Mouse (Mus musculus): Measurements from ENCODE around the gene Nomo1.

The Nomo1 gene

DNA sequence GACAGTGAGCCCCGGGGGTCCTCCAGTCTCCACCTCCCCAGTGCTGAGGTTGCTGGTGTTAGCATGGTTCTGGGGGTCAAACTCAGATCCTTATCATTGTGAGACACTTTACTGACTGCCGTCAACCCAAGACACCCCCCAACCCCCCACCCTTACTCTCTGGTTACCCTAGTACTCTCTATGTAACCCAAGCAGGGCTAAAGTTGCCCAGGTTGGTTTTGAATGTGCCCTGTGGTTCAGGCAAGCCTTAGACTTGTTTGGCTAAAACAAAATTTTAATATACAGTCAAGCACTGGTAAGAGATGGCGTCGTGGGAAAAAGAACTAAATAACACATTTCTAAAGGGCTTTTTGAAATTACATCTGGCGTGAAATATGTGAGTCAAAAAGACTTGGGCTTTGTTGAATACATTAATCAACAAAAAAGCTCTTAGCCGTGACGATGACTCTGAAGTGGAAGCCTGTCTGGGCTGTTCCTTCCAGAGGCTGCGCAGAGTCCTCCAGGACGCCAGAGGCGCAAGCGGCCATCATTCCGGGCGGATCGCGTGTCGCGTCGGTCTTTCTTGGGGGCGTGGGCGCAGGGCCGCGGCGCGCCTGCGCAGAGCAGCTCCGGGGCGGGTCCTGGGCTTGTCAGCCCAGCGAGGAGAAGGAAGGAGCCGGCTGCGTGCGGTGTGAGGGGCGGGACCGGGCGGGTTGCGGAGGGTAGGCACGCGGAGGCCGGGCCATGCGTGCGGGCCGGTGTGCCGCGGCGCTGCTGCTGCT lies at the start of gene Nomo1:
Nomo1 (plus strand) TSS at position 590 of the 761 bp plus-strand sequence.
- DNase-seq, result peak; percentile 97 to 98

DNA sequence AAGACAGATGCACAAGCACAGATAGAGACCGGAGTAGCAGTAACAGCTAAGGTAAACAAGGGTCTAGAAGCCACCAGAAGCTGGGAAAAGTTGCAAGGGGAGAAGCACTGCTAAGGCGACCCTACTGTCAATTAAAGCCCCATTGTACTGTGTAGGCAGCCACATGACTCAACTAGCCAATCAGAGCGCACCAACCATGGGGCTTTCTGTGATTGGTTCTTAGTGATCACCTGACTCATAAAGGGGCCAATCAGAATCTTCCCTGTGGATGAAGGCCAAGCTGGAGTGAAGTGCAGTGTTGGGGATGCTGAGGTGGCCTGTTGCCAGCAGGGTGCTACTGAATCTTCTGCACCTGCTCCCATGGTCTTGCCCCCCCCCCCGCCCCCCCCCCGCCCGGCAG lies 46.6 kb upstream of the Nomo1 start:
- DNase-seq, result no peak

DNA sequence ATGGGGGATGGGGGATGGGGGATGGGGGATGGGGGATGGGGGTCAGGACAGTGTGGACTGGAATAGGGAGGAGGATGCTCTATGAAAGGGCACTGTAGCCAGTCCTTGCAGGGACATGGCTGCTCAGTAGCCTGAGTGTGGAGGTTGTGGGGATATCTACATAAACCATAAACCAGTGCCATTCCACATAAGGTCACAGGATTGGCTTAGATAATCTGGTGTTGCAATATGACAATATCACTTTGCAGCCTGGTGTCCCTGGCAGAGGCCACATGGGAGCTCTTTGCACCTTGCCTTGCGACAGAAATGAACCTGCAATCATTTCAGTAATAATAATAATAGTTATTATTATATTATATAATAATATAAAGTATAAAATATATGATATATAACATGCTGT lies 45.2 kb upstream of the Nomo1 start:
- DNase-seq, result no peak

DNA sequence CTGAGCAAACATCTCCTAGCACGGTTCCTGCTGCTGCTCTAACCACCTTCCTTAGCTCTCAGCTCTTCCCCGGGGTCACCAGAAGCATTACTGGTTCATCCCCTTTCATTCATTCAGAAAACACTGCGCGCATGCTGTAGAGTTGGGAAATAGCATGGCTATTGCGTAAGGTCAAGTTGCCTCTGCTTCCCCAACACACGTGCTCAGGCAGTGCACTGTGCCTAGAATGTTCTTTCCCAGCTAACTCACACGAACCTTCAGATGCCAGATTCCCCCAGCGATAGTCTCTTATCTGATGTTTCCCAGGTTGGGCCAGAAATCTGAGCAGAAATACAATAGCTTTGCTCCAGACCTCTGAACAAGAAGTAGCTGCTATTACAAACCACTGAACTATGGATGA lies 41.0 kb upstream of the Nomo1 start:
- no peak for DNase-seq

DNA sequence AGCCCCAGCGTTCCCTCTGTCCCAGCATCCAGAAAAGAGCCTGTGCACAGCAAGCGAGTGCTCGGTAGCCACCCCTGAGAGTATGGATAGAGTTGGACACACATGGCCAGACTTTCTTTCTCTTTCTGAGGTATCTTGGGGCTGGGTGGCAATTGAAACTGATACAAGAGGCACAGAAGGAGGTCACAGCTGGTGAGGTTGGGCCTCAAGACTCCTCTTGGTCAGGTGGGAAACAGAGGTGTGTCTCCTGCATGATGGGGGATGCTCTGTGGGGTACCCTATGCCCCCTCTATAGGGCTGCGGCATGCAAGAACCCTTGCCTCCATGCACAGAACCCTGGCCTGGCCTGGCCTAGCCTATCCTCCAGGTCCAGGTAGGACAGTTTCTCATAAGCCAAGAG lies 32.9 kb upstream of the Nomo1 start:
- no peak for DNase-seq

DNA sequence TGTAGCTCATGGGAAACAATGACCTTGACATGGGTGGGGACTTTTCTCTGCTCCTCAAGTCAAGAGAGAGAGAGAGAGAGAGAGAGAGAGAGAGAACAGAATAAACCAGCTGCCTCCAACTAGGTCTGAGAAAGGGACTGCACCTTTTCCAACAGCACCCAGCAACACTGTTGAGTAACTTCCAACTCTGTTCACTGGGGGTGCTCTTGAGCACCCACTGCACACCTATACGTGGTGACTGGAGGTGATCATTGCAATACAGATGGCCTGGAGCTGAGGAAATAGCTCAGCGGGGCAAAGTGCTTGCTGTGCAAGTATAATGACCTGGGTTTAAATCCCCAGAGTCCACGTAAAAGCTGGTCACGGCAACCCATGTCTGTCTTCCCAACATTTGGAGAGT lies 30.8 kb upstream of the Nomo1 start:
- no peak for DNase-seq

DNA sequence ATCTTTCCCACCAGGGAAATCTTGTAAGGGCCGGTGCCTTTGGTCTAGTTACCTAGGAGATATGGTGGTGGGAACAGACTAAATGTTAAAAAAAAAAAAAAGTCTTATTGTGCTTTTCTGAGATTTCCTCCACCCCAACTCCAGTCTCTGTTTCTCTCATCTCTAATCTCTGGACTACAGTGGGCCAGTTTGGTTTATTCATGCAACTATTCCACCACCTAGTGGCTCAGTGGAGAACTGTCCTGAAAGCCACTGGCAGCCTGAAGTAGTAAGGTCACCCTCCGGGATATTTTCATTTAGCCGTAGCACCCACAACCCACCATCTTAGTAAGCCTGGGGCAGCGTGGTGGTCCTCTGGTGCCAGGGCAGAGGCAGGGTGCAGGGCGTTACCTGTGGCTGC lies 23.9 kb upstream of the Nomo1 start:
- DNase-seq, result peak; percentile 67 to 80

DNA sequence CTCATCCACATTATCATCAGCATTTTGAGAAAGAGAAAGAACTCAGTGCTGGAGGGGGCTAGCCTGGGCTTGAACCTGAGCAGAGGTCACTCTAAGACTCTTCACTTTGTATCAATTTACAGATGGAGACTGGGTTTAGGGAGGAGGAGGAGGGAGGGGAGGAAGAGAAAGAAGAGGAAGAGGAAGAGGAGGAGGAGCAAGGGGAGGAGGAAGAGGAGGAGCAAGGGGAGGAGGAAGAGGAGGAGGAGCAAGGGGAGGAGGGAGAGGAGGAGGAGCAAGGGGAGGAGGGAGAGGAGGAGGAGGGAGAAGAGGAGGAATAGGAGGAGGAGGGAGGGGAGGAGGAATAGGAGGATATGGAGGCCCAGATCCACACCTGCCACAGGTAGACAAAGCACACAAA lies 21.4 kb upstream of the Nomo1 start:
- no peak for DNase-seq

DNA sequence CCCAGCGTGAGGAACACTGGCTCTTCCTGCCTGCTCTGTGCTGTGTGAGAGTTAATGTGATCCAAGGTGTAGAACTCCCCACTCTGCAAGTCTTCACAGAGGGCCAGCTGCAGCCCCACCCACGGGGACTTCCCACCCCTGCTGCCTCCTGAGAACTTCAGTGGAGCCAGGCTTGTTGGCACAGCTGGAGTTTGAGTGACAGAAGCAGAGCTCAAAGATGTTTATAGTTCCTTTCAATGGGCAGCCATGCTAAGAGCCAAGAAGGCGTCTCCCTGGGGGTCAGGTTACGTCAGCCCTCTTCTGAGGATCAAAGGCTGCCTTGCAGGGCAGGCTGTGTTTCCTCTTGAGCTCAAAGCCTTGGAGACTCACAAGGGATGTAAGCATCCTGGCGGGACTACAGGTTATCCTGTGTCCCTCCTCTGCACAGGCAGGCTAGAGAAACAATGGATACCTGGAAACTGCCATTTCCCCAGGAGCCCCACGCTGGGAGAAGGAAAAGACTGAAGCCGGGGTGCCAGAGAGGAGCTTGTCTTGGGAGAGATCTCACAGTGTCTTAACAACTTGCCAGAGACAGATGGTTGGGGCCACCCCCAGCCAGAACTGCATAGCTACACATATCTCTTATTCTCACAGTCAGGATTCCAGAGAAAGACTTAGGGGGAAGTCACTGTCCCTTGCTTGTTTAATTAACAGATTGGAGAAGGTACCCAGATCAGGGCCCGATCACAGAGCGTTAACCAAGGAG lies 20.1 kb upstream of the Nomo1 start:
- DNase-seq, result no peak

DNA sequence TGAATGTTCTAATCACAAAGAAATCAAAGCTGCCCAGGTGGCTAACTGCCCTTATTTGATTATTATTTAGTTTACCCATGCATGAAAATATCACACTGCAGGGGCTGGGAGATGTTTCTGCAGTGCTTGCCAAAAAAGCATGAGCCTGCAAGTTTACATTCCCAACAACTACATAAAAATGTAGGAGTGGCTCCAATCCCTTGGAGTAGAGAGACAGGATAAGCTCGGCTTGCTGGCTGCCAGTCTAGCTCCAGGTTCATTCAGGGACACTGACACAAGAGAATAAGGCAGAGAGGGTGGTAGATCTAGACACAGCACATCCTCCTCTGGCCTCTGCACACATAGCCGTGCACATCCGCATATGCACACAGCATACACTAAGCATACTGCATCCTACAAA lies 13.9 kb upstream of the Nomo1 start:
- no peak for DNase-seq

DNA sequence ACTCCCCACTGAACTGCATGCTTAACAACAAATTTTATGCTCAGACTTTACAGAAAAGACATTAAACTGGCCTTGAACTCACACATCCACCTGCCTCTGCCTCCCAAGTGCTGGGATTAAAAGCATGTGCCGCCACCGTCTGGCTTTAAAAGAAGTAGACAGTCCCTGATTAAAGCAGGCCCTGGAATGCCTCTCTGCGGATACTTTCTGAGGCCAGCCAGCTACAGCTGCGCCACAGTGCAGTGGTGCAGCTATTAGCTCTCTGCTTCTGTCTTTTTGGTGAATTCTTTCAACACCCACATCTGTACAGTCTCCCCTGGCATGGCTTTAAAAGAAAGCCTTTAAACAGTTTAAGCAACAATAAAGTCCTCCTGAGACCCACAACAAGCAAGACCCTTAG lies 11.5 kb upstream of the Nomo1 start:
- no peak for DNase-seq

DNA sequence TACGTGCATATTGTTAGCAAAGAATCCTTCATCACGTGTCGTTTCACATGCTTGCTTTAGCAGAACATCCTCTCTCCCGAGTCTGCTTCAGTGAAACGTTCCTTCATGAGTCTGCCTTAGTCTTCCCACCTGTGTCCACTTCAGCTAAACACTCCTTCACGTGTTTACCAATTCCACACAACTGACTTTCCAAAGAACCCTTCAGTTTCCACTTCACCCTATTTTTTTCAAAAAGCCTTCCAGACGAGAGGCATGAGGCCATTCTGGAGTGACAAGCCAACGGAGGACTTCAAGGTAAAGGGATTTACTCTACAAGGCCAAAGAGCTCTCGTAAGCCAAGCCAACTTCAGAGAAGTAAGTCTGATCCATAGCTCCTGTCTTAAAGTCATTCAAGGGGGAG lies 8.1 kb upstream of the Nomo1 start:
- no peak for DNase-seq

DNA sequence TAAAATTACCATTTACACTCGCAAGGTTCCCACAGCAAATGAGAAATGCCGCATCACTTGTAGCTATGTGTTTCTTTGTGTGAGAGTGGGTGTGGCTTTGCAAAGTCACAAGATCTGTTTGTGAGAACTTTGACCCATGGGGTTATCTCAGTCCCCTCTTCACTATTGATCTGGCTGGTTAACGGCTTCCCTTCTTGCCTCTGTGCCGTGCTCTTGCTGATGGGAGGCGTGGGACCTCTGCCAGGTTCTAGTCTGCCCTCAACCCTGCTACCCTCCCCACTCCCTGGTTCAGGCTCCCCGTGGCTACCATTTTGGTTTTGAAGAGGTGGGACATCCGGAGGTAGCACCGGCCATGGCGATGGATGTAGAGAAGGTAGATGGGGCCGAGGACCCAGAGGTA lies 4.8 kb upstream of the Nomo1 start:
- DNase-seq, result no peak

DNA sequence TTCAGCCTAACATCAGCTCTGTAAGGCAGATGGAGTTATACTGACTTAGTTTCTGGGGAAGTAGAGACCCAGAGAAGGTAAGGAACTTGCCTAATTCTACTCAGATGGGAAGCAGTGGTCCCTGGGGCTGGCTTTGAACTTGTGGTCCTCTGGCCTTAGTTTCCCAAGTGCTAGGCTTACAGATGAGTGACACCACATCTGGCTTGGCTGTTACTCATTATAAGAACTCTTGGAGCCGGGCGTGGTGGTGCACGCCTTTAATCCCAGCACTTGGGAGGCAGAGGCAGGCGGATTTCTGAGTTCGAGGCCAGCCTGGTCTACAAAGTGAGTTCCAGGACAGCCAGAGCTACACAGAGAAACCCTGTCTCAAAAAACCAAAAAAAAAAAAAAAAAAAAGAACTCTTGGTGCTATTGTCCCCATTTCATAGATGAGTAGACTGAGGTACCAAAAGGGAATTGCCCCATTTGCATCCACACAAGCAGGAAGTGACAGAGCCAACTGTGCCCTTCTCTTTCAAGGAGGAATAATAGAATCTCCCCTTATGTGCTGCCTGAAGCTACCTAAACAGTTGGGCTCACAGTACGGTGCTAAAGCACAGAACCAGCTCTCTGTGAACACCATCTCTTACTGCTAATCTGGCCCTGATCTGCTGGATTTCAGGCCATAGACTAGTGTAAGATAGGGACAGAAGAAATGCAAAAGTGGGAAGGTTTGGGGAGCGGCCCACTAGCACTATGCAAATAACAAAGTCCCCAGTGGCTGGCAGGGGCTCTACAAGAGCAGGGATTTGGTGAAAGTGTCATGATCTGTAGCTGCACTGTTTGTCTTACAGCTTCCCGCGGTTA lies 4.0 kb upstream of the Nomo1 start:
- DNase-seq, result no peak

DNA sequence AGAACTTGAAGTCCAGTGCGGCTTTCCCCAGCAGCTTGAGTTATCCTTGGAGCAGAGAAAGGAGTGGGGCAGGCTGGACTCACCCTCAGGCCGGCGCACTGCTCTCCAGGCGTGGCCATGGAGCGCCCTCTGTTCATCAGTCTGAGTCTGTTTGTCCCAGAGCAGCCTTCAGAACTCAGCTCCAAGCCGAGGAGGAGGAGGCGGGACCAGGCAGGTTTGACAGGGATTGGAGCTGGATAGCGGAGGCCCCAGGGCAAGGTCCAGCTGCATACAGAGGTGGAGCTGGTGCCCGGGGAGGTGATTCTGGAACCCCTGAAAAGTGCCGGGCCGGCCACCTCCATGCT lies 3.4 kb upstream of the Nomo1 start, which contains the start of gene Abcc6:
Abcc6 (minus strand) TSS at position 158 of the 344 bp plus-strand sequence.
- DNase-seq, result no peak

DNA sequence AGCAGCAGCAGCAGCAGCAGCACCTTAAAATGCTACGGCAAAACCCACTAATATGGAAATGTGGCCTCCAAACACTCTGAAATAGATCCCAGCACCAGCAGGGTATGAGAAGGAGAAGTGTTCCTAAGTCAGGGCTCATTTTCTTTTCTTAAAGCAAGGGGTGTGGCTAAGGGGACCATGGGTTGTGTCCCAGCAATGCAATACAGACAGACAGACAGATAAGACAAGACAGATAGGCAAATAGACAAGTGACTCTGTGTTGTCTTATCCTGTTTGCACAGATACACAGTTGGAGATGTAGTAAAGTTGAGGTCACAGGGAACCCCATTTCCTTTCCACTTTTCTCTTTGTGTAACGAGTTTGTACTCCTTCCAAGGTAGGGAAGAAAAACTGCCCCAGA lies 2.4 kb upstream of the Nomo1 start:
- no peak for DNase-seq

DNA sequence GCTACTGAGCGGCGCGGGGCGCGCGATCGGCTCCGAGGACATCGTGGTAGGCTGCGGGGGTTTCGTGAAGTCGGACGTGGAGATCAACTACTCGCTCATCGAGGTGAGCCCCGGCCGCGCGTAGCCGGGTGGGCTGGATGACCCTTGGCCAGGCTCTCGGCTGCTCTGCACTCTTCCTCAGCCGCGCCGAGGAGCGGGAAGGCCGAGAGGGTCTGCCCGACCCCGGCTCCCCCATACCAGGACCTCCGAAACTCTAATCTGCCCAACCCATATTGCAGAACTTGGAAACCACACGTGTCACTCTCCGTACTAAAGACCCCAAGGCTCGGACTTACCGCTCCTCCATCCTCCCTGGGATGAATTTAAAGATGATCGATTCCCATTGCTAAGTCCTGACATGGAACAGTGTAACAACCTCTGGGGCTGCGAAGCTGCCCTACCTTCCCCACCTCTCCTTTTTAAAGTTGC lies 406 bp downstream of the Nomo1 start:
- DNase-seq, result no peak

DNA sequence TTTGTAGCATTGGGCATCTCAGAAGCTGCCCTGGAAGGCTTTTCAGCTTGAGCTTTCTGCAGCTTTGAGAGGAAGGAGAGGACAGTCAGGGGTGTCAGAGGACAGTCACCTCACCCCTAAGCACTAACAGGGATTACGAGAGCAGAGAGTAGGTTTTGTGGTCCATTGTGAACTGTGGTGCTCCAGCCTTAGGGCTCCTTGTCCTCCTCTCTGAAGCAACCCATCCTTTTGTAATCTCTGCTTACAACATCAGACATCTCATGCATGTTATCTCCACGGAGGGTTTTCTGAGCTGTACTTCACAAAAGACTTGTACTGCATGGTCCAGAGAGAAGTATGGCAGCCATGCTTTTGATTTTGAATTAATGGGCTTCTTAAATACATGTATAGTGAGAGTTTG lies 1.5 kb downstream of the Nomo1 start:
- no peak for DNase-seq

DNA sequence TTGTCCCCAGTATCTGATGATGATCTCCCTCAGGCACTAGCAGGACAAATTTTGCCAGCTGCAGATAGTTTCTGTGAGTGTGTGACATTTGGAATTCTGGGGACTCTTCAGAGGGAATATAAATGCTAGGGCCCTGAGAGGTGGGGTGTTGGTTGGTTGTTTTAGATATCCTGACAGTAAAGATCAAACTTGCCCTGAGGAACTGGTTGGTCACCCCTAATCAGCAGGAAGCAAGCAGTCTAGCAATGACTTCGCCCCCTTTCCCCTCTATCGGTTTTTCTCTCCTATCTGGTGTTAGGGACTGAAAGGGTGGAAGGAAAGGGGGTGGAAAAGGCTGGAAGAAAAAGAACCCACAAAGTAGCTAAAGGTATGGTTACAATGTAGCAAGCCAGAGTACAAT lies 2.0 kb downstream of the Nomo1 start:
- DNase-seq, result no peak

DNA sequence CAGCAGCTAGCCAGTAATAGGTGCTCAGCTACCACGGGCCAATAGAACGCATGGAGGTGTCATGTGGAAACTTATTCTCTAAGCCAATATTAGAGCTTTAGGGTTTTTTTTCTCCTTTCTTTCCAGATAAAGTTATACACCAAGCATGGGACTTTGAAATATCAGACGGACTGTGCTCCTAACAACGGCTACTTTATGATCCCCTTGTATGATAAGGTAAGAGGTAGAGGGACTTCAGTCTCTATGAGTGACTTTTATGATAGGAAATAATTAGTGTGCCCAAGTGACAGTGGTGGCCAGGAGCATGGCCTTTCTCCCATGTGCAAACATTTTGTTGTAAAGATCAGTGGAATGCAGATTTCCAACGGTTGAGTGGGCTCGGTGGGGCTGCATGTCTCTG lies 3.9 kb downstream of the Nomo1 start:
- no peak for DNase-seq

DNA sequence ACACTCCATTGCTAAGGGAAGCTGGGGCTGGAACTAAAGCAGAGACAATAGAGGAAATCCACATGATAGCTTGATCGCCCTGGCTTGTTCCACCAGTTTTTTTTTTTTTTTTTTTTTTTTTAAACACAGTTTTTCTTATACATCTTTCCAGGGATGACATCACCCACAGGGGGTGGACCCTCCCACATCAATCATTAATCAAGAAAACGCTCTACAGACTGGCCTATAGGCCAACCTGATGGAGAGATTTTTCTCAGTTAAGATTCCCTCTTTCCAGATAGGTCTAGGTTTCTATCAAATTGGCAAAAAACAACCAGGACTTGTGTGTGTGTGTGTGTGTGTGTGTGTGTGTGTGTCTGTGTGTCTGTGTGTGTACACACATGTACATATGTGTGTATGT lies 6.4 kb downstream of the Nomo1 start:
- DNase-seq, result no peak

DNA sequence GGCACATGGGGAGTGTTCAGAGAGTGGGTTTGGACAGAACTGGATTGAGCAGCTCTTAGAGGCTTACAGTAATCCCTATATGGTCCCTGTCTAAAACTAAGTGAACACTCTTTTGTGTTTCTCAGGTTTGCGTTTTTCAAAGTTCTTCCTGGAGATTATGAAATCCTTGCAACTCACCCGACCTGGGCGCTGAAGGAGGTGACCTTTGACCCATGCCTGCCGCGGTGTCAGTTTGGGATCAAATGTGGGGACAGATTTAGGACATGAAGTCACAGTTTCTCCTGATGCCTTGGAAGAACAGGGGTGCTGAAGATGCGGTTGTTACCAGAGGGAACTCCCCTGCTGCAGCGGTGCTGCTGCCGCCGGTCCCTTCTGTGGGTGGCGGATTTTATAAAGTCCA lies 10.6 kb downstream of the Nomo1 start:
- no peak for DNase-seq

DNA sequence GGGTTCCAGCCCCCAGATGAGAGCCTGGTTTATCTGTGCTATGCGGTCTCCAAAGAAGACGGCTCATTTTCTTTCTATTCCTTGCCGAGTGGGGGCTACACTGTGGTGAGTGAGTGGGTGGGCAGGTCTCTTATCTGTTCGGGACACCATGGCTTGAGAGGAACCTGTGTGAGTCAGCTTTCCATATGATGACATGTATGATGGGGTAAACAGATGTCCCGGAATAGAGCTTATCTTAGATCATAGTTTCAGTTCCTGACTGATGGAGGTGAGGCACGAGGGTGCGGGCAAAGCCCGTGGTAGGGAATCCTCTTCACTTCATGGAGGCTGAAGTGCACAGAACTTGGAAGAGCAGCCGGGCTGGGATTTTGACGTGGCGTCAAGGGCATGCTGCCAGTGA lies 12.4 kb downstream of the Nomo1 start:
- no peak for DNase-seq
